Mouse (Mus musculus) telencephalon, adult 2 months (tissue): ENCODE measurements around the gene Rpf2.

Experiments used
- DNase-seq: peaks from one replicate; pipeline ENCODE4 v3.0.0-alpha.2; 2011; ENCODE audit warnings: low read depth, low spot score

Rpf2 gene

DNA sequence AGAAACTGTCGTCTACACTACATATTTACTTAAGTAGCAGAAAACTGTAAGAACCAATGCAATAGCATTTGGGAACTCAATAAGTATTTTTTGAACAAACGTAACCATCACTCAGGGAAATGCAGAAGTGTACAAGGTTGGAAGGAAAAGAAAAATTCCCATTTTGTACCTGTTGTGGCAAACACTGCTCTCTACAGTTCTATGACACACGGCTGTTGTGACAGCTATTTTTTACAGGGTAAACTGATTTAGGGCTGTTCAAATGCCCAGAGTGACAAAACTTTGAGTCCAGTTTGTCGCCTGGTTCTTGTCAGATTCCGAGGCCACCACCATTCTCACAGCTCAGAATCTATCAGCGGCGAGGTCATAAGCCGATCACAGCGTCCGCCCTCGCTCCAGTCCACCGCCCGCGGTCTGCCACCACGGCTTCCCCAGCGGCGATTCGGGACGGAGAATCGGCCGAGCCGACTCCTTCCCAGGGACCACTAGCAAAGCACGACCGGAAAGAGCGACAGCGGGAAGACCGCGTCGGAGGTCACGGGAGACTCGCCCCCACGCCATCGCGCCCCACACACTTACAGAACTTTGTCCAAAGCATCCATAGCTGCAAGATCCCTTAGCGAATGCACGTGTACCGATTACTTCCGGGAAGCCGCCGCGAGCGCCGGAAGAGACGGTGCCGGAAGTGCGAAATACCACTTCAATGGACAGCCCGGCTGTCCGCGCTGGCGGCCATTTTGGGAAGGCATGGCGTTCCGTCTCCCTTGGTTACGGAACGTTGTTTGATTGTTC, at the start of gene Rpf2:
Gene Rpf2, minus strand, starts transcription at position 663 of the 792 bp plus-strand sequence.
- DNase-seq = peak; percentile 86

DNA sequence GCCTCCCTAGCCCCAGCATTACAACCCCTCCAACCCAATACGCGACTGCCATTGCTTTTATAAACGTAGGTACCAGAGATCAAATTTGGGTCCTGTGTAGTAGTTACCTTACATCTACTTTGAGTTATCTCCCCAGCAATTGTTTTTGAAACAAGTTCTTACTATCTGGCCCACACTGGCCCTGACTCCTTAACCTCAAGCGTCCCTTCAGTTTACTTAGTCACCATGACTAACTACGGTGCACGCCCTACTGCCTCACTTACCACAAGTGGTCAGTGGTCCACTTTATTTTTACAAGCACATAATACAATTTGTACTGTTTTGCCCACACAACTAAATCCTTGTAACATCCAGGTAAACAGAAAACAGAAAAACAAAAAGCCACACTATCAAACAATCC, 45.8 kb upstream of the Rpf2 start:
- DNase-seq = no peak

DNA sequence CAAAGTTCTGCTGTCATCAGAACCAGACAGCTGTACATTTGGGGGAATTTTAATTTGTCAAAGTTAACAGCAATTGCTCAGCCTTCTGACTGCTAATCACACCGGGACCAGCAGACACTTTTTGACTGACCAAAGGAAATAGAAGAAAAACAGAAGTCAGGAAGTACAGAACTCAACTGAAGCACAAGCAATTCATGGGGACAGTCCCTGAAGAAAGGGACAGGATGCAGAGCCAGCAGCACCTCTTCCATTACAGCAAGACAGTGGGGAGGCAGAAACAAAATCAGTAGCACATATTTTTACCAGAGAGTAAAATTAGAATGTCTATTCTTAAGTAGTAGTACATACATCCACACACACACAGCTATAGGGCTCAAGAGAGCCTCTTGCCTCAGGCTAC, 39.9 kb upstream of the Rpf2 start:
- DNase-seq = no peak

DNA sequence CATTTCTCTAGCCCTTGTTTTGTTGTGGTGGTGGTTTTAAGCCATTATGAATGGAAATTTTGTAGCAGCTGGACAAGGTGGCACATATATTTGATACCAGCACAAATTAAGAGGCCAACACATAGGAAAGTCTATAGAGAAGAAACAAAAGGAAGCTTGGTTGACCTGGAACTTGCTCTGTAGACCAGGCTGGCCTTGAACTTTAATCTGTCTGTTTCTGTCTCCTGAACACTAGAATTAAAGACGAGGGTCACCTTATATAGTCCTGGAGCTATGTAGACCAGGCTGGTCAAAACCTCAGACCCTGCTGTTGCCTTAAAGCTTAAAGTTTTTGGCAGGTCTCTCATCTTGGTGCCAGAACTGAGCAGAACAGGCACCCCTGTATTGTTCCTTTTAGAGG, 38.7 kb upstream of the Rpf2 start:
- no peak for DNase-seq

DNA sequence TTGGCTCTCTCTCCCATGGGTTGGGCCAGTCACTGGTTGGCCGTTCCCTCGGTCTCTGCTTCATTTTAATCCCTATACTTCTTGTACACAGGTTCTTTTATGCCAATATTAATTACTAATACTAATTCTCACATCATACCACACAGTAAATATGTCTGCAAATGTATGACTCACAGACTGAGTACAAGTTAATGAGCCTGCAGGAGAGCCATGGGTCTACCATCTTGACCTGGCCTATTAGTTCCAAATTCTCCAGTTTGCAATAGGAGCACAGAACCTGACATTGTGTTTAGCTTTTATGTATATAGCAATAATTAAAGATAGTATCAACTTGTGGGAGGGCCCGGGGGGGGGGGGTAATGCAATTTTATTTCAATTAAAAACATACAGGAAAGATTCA, 38.2 kb upstream of the Rpf2 start:
- no peak for DNase-seq

DNA sequence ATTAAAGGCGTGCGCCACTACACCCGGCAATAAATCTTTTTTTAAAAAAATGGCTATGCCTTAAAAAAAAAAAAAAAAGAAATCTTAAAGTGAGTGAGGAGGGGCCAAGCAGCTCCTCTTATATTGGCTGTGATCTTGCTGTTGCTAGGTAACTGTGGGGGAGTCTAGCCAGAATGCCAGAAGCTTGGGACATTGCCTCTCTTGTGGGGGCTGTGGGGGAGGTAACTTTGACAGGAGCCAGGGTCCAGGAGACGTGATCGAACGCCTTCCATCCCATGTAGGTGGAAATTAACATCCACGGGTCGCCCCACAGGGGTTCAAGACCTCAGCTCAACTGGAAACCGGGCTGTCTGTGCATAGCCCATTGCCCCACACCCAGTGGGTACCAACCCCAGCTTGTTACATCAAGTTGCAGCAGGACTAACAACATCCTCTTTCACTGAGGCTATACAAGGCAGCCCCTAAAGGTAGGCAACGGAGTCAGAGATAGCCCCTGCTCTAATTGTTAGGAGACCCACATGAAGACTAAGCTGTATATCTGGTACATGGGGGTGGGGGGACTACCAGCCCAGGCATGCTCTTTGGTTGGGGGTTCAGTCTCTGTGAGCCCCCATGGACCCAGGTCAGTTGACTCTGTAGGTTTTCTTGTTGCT, 37.5 kb upstream of the Rpf2 start:
- no peak for DNase-seq

DNA sequence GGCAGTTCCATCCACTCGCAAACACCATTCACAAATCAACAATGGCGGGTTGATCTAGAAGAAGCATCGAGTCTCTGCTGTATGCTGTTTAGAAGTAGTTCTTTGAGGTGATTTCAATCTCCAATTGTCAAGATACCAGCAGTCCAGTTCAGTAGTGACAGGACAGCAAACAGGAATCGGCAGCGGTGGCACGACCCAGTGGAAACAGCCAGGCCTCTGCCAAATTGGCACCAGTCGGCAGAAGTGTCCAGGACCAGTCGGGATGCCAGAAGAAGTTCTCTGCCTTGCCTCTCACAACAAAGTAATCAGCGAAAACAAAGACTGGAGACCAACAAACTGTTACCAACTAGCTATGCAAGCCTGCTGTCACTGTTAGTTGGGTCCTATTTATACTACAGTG, 36.8 kb upstream of the Rpf2 start:
- DNase-seq = no peak

DNA sequence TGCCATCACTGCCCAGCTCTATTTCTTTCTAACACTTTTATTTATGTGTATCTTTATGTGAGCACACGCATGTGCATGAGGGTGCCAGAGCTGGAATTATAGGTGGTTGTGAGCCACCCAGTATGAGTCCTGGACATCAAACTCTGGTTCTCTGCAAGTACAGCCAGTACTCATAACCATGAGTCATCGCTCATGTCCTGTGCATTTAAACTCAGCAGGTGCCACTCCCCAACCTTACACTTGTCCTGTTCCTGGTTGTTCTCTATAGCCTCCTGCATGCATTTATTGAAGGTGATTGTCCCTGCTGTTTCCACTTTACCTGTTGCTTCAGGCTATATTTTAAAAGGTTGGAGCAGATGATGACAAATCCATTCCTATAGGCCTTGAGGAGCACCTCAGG, 34.7 kb upstream of the Rpf2 start:
- no peak for DNase-seq

DNA sequence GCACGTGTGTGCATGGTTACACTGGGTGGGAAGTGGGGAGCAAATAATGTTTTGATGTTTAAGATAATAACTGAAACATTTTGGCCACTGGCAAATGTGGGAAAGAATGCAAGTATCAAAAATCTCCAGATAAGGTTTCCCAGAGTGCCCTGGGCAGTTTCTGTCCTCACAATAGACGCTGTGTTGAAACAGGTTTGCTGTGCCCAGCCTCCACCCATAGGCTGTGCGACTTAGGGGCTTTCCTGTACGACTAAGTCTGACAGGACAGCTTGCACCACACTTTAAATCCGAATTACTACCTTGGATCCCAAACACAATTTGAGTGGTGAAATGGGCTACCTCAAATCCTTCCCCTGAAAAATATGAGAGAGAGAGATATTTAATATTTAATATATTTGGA, 31.5 kb upstream of the Rpf2 start:
- no peak for DNase-seq

DNA sequence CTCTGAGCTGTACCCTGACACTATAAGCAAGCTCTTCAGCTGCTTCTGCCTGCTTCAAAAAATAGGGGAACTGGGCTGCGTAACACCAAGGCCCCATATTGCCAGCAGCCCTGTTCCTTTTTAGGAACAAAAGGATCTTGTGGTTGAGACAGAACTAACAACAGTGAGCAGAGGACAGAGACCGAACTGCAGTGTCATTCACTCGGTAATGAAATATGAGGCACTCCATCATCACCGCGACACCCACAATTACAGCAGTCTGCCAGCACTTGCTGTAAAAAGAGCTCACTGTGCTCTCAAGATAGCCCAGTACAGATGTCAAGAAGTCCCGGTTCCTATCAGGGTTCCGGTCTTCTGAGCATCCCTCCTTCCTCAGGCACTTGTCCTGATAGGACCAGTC, 29.2 kb upstream of the Rpf2 start:
- no peak for DNase-seq

DNA sequence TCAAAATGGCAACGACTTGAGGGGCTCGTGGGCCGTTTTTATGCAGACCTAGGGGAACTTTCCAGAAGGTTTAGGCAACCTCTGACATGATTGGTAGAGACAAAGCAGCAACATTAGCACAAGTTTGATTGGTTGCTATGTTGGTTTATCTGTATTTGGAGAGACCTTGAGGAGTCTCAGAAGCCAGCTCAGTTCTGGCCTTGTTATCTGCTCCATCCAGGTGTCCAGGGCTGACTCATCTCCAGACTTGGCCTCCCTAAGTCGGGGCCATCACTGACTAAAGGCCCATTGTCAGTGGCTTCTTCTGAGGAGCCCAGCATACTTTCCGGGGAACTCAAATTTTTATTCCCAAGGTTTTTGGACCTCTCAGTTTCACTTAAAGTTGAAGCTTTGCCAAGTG, 27.1 kb upstream of the Rpf2 start:
- no peak for DNase-seq

DNA sequence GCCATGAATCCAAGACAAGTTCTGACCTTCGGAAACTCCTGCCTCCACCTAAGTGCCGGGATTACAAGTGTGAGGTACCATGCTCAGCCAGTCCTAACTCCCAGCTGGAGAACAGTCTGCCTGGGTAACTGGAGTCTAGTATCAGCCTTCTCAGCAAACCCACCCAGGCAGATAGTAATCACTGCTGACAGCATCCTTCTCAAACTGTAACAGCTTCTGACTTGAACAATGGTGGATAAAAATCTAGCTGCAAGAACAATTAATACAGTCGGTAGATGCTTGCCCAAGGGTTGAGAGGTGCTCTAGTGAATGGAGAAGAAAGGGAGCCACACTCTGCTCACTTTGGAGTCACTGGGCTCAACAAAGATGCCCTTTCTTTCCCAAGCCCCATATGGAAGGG, 24.4 kb upstream of the Rpf2 start:
- no peak for DNase-seq

DNA sequence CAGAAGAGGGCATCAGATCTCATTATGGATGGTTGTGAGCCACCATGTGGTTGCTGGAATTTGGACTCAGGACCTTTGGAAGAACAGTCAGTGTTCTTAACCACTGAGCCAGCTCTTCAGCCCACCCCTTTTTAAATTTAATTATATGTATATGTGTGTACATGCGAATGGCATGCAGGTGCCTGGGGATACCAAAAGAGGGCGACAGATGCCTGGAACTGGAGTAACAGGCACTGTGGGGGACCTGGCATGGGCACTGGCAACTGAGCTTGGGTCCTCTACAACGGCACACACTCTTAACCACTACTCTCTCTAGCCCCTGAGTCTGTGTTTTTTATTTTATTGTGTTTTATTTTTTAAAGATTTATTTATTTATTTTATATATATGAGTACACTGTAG, 18.1 kb upstream of the Rpf2 start:
- DNase-seq = no peak

DNA sequence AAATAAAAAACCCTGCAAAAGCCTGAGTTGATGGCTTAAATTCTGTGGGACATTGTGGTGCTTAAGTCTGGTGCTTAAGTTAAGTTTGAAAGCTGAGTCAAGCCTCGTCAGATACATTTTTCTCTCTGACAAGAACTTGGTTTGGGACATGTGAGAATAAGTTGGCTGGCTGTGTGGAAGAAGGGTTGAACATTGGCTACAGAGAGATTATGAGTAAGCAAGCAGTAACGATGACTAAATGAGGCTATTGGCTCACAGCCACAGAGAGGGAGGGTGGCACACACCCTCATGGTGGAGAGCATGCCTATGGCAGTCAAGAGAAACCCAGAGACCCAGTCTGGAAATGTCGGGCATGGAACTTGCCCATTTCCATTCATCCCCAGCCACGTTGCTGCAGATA, 16.9 kb upstream of the Rpf2 start:
- DNase-seq = no peak

DNA sequence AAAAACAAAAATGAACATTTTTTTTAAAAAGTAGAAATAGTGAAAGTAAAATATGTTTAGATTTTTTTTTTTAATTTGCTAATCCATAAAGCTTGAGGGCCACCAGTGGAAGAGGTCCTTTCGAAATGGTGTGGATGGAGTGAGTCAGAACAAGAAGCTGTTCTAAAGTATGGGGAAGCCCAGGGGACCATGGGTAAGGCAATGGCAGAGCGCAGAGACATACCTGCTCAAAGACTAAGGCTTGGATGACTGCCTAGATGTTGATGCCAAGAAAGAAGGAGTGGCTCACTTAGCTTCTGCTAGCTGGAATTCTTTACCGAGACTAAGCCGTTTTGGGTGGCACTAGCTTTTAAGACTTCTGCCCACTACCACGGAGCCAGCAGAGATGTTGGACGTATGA, 15.4 kb upstream of the Rpf2 start:
- no peak for DNase-seq

DNA sequence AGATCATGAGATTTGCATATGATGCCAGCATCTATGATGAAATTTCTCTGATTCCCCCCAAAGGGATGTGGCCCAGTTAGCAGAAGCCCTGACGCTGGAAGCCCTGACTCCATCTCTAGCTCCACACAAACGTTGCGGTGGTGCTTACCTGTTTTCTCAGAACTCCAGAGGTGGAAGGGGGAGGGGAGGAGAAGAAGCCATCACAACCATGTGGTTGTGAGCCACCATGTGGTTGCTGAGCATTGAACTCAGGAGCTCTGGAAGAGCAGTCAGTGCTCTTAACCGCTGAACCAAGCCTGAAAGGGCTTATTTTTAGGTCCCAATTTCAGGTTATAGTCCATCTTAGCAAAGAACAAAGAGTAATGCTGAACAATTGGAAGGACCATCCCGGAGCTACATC, 13.5 kb upstream of the Rpf2 start:
- DNase-seq = no peak

DNA sequence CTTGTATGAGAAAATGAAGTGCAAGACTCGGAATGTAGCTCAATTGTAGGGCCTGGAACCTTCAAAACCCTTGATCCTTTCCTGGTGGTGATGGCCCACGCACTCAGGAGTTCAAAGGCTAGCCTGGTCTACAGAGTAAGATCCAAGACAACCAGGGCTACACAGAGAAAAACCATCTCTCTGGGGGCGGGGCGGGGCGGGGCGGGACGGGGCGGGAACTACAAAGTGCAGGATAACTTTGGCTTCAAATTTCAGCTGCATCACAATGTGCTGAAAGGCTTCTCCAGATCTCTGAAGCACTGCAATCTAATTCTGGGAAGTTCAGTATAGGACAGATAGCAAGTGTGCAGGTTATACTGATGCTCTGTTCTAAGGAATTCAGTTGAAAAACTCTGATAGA, 12.7 kb upstream of the Rpf2 start:
- no peak for DNase-seq

DNA sequence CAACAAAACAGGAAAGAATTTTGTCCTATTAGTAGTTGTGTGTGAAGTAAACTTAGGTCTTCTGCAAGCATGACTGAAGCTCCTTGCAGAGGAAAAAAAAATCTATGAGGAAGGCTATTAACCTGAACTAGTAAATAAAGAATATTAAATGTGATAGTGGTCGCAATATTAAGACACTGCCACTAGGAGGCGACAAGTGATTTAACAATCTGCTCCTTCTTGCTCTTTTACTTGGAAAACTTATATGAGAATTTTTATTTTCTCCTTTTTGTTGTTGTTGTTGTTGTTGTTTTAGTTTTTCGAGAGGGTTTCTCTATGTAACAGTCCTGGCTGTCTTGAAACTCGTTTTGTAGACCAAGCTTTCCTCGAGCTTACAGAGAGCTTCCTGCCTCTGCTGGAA, 12.1 kb upstream of the Rpf2 start:
- DNase-seq = no peak

DNA sequence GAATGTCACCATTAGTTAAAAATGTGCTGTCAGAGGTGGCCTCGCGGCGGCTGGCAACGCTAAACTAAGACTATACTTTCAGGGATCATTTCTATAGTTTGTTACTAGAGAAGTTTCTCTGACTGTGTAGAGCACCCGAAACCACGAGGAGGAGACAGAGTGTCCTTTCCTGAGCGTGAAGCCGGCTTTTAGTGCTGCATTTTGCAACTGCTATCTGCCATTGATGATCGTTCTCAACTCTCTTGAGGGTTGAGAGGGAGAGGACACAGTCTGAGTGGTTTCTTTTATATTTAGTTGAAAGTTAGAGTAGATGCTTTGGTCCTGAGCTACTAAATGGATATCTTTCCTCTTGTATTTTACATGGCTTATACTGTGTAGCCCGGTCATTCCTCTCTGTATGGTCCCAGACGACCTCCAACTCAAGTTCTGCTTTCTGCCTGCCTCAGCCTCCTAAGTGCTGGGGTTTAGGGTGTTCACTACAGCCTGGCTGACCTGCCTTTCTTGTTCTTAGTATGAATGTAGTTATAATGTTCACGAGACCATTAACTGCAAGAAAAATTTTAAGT, 11.6 kb upstream of the Rpf2 start:
- peak; percentile 86 for DNase-seq

DNA sequence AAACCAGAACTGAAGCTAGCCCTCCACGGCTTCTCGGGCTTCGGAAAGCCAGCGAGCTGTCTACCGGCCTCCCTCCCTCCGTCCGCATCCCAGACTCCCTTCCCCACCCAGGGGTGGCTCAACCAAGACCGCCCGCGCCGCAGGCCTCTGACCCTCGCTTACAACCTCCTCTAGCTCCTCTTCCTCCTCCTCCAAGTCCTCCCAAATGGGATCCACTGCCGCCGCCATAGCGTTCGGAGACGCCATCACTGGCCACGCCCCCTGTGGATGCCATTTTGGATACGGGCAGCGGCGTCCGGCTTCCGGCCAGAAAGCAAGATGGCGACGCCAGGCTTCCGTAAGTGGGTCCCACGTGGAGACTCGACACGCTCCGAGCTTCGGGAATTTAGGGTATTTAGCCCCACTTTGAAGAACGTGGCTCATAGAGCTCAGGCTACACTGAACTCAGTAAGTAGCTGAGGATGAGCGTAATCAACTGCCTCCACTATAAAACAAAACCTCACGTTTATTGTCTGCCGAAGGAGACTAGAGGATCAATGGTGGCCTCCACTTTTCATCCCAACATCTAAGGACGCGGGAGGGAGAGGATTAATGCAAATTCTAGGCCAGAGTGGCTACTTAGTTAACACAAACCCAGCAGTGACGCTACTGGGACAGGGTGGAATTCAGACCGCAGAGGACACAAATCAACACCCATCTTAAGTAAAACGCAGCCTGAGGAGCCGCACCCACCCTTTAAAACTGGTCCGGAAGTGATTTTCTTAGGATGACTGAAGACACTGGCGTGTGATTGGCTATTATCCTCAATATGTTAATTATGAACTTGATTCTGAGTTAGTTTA, 10.8 kb upstream of the Rpf2 start, which contains the start of gene Gtf3c6:
Gene Gtf3c6, minus strand, starts transcription at position 695 of the 842 bp plus-strand sequence.
- DNase-seq = peak; percentile 87

DNA sequence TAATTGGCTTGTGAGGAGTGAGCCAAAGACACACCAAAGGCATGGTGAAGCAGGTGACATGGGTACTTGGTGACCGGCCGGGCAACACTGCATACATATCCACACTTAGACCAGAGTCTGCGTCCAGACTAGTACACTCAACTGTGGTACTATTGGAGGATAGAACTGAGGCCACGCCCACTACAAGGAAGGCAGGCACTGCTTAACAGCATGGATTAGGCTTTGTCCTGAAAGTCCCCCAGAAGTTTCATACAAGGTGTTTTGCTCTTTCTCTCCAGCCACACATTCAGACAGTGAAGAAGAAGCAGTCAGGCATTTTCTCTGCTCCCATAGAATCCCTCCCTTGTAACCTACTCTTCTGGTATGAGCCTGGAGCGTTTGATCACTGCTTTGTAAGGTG, 9.9 kb upstream of the Rpf2 start:
- no peak for DNase-seq

DNA sequence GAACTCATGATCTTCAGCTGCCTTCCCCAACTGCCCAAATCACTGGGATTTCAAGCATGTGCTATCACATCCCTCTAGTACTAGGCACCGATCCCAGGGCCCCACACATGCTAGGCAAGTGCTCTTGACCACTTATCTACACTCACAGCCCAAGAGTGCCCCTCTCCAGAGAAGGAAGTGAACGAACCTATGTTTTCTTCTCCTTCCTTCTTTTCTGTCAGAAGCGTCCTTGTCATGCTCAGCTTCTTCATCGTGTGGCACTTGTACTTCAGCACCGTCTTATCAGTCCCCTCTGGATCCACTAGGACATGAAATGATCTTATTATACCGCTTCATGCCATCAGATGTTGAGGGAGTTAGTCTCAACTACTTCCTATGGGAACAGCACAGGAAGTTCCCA, 4.1 kb upstream of the Rpf2 start:
- DNase-seq = no peak
